Mouse (Mus musculus) stomach, embryonic 14.5 days (tissue): Measurements from ENCODE around the gene Pax9. TPM values are rescaled to one million over a fixed set of nuclear protein-coding genes. Genes with fewer than 3 reads are reported as not detected.

Experiments used
- ATAC-seq: fragments of 200-750 bp; cut with Nextera tagmentation; 2 replicates; pipeline ENCODE4 v1.8.0; 2017; ENCODE audit warnings: low read depth, moderate TSS enrichment; ENCODE audit not compliant: insufficient number of reproducible peaks, insufficient read depth, low FRiP score
- H3K27ac ChIP-seq: fragments of 300-500 bp; sonication (generic); 2 replicates; pipeline ENCODE4 v1.5.1; 2014; ENCODE audit warnings: mild to moderate bottlenecking, low read length, moderate library complexity, mixed read lengths
- H3K27me3 ChIP-seq: fragments of 300-500 bp; sonication (generic); 2 replicates; pipeline ENCODE4 v1.6.1; 2014; ENCODE audit warnings: low read length, control low read depth, mixed read lengths; ENCODE audit not compliant: control insufficient read depth, insufficient read depth
- H3K36me3 ChIP-seq: fragments of 300-500 bp; sonication (generic); 2 replicates; pipeline ENCODE4 v1.6.1; 2014; ENCODE audit warnings: mild to moderate bottlenecking, control low read depth, low read length, moderate library complexity, mixed read lengths; ENCODE audit not compliant: control insufficient read depth, insufficient read depth
- H3K4me1 ChIP-seq: fragments of 300-500 bp; sonication (generic); 2 replicates; pipeline ENCODE4 v1.6.1; 2014; ENCODE audit warnings: low read length, control low read depth, mixed read lengths; ENCODE audit not compliant: control insufficient read depth, insufficient read depth
- H3K4me2 ChIP-seq: fragments of 300-500 bp; sonication (generic); replicated peaks from 2 replicates; pipeline ENCODE4 v1.6.1; 2014; ENCODE audit warnings: low read depth, low read length, control low read depth
- H3K4me3 ChIP-seq: fragments of 300-500 bp; sonication (generic); 2 replicates; pipeline ENCODE4 v1.5.1; 2014; ENCODE audit warnings: low read depth, low read length, control low read depth
- H3K9ac ChIP-seq: fragments of 300-500 bp; sonication (generic); replicated peaks from 2 replicates; pipeline ENCODE4 v1.6.1; 2014; ENCODE audit warnings: low read depth, mild to moderate bottlenecking, control low read depth, low read length, moderate library complexity, mixed read lengths
- H3K9me3 ChIP-seq: fragments of 300-500 bp; sonication (generic); 2 replicates; pipeline ENCODE4 v1.6.1; 2016; ENCODE audit warnings: low read depth, low read length, control low read depth; ENCODE audit not compliant: control insufficient read depth
- WGBS: fragments of 180-500 bp; shearing (Covaris S2); extraction: QIAGEN DNeasy Blood & Tissue Kit; methylation state at CpG from one replicate; pipeline ENCODE4 v1.1.7; 2014; 5-methylcytosine and 5-hydroxymethylcytosine counted together
- polyA plus RNA-seq: library from polyadenylated mRNA; unstranded; fragments of >200 nt; fragmentation: Nextera tagmentation; extraction: Ambion mirVana; gene quantifications from 2 replicates; pipeline ENCODE4 v1.2.1, GENCODE M21; 2014

The Pax9 gene
- polyA plus RNA-seq, 1 experiment from 2014 or later, result 3.8 TPM

GRCm38 (mm10) chr12:56701004-56701403 lies 9.4 kb downstream of the Pax9 start:
- no peak overlapping the region for H3K27ac ChIP-seq
- no peaks in the 10 kb centered on the region for H3K9me3 ChIP-seq
- WGBS, result 13% methylated on average over 6 of the region's 6 CpGs
- H3K27me3 ChIP-seq, result peaks cover 46% of the 10 kb centered on the region
- ATAC-seq, result no peak
- H3K4me3 ChIP-seq, result no peak overlapping the region
- H3K4me2 ChIP-seq, result no peak overlapping the region
- no peaks in the 10 kb centered on the region for H3K4me1 ChIP-seq
- H3K36me3 ChIP-seq, result no peaks in the 10 kb centered on the region
- H3K9ac ChIP-seq, result no peak overlapping the region

GRCm38 (mm10) chr12:56717971-56718706 lies 26.6 kb downstream of the Pax9 start:
- no peak for ATAC-seq
- Histone ChIP-seq H3K36me3 (no peaks in the 10 kb centered on the region), H3K4me2 (no peak overlapping the region), H3K9me3 (no peaks in the 10 kb centered on the region), H3K4me3 (no peak overlapping the region), H3K27ac (no peak overlapping the region), H3K9ac (no peak overlapping the region), H3K4me1 (no peaks in the 10 kb centered on the region), H3K27me3 (no peaks in the 10 kb centered on the region)
- WGBS, result 27% methylated on average over 14 of the region's 14 CpGs

GRCm38 (mm10) chr12:56718707-56719051 lies 27.1 kb downstream of the Pax9 start:
- Histone ChIP-seq H3K4me2 (no peak overlapping the region), H3K4me1 (no peaks in the 10 kb centered on the region), H3K4me3 (no peak overlapping the region), H3K36me3 (no peaks in the 10 kb centered on the region), H3K9ac (no peak overlapping the region), H3K9me3 (no peaks in the 10 kb centered on the region), H3K27me3 (no peaks in the 10 kb centered on the region), H3K27ac (no peak overlapping the region)
- ATAC-seq, result no peak
- 41% methylated on average over 6 of the region's 6 CpGs for WGBS

DNA sequence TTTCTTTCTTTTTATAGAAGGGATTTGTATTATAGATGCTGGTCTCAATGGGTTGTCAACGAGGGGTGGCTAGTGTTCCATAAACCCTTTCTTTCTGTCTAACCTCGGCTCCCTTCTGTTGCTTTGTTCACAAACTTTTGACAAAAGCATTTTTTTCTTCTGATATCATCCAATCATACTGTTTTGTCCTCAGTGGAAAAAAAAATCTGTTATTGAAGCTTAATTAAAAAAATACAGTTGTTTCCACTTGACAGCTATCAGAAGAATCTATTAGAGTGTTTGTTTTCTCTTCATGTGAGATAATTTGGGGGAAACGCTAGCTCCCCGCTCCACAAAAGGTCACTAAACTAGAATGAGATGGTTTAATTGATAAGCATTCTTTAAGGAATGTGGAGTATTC lies 36.1 kb downstream of the Pax9 start:
- Histone ChIP-seq H3K4me3 (no peak overlapping the region), H3K4me1 (no peaks in the 10 kb centered on the region), H3K9ac (no peak overlapping the region), H3K4me2 (no peak overlapping the region), H3K27me3 (no peaks in the 10 kb centered on the region), H3K27ac (no peak overlapping the region), H3K36me3 (no peaks in the 10 kb centered on the region), H3K9me3 (no peaks in the 10 kb centered on the region)
- no peak for ATAC-seq
- 47% methylated on average over 4 of the region's 4 CpGs for WGBS

GRCm38 (mm10) chr12:56737104-56737503 lies 45.5 kb downstream of the Pax9 start:
- Histone ChIP-seq H3K9me3 (no peaks in the 10 kb centered on the region), H3K4me2 (no peak overlapping the region), H3K36me3 (no peaks in the 10 kb centered on the region), H3K27ac (no peak overlapping the region), H3K27me3 (no peaks in the 10 kb centered on the region), H3K4me3 (no peak overlapping the region), H3K9ac (no peak overlapping the region), H3K4me1 (no peaks in the 10 kb centered on the region)
- ATAC-seq, result no peak
- 78% methylated on average over 4 of the region's 4 CpGs for WGBS

Other genes with a start within 250 kb of the Pax9 start
- gene Nkx2-1, start 154.9 kb upstream of the Pax9 start, polyA plus RNA-seq, result not detected in 2 replicates
- gene Nkx2-9, start 78.5 kb upstream of the Pax9 start, polyA plus RNA-seq, result not detected in 2 replicates